Mouse (Mus musculus) testis, adult 10 weeks (tissue): ENCODE measurements around the gene Igfals. TPM values are rescaled to one million over a fixed set of nuclear protein-coding genes. Genes with fewer than 3 reads are reported as not detected.

Experiments used
- polyA plus RNA-seq: library from polyadenylated mRNA; stranded (reverse); fragments of 350-450 nt; fragmentation: Illumina TruSeq; extraction: RNeasy Lipid Tissue Mini Kit (QIAGEN cat#74804); gene quantifications from one replicate; pipeline ENCODE4 v1.2.3, GENCODE M21; 2014; ENCODE audit warnings: low read depth, low replicate concordance

The Igfals gene
- polyA plus RNA-seq: not detected

GRCm38 (mm10) chr17:24865776-24866175 is at the start of gene Igfals:
TSS of gene Igfals (plus strand) at chr17:24865997.

DNA sequence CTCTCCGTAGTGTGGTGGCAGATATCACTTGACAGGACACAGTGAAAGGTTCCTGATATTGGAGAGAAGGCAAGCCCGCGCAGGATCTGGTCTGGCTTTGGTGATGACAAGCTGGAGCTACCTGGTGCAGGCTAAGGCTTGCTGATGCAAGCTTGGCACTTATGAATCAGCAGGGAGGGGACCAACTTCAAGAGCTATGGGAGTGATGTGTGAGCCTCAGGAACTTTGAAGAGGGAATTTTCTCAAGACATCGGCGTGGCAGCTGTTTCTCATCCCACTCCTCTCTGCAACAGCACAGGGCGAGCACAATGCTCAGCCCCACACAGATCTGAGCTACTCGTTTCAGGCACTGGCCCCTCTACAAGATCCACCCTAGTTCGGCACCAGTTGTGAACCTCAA is 26.0 kb upstream of the Igfals start, which contains the start of gene Hagh:
Hagh (plus strand) TSS at position 302 of the 400 bp plus-strand sequence.

DNA sequence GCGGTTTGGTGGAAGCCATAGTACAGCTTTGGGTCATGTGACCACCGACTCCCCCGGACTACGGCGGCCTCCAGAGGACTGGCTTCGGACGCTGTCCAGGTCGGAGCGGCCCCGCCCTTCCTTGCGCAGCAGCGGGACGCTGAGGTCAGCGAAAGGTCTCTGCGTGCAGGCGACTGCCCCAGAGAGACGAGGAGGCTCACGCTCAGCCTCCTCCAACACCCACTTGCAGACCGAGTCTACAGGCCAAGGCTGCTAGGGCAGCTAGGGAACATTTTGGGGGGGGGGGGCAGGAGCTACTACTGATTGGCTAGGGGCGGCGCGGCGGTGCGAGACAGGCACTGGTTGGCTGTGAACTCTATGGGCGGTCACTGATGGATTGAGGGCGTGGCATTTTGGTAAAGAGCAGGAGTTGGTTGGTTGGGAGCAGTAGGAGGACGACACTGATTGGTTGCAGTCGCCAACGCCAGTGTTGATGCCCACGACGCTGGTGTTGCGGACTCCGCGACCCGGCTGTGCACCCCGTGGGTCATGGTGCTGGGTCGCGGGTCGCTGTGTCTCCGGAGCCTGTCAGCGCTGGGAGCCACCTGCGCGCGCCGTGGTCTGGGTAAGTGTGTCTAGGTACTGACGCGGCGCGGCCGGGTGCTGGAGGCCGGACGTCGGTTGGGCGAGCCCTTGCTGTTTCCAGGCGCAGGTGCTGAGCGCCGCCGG is 15.6 kb upstream of the Igfals start, which contains the start of gene Fahd1:
Fahd1 (minus strand) TSS at position 300 of the 708 bp plus-strand sequence.

DNA sequence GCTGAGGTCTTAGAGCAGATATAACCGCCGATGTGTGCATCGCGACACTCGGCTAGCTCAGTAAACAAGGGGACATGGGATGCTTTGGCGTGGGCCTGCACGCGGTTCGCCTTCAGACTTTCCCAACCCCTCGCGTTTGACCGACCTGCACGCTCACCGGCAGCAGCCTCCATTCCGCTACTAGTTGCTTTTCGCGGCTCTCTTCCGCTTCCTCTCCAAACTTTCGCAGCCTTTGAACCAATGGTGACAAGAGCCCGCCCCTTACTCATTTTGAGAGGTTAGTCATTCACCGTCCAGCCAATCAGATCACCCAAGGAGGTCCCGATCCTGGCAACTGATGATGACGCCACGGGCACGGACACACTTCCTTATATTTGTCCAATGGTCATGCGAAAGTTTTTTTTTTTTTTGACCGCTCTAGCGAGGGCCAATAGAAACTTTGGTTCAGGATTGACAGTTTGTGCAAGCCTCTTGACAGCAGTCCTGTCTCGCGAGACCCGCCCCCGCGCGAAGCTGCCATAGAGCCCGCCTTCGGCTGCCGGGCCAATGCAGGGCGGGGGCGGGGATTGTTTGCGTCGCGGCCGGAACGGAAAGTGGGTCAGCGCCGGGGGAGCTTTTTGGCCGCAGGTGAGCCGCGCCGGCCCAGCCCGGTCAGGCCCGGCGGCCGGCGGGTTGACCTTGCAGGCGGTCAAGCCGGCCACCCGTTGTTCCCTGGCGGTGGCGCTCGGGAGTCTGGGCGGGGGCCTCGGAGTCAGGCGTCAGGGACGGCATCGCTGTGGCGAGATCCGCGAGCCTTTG is 20.5 kb downstream of the Igfals start, which contains the start of the genes Nubp2 and Spsb3:
Nubp2 (minus strand) TSS at position 216 of the 798 bp plus-strand sequence.
Spsb3 (plus strand) TSS at position 510 of the 798 bp plus-strand sequence.

DNA sequence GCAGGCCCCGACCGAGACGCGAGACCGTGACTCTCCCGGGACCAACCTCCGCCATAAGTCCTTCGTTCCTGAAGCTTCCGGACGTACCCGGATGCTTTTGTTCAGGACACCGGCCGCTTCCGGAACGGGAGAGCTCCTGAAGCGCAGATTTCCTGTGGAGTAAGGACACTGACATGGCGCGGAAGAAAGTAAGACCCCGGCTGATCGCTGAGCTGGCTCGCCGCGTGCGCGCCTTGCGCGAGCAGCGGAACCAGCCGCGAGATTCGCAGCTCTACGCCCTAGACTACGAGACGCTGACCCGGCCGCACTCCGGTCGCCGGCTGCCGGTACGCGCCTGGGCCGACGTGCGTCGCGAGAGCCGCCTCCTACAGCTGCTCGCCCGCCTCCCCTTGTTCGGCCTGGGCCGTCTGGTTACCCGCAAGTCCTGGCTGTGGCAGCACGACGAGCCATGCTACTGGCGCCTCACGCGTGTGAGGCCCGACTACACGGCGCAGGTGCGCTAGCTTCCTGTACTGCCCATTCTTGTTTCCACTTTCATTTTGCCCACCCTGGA is 29.3 kb downstream of the Igfals start, which contains the start of the genes Eme2 and Mrps34:
Eme2 (minus strand) TSS at position 93 of the 553 bp plus-strand sequence.
Mrps34 (plus strand) TSS at position 122 of the 553 bp plus-strand sequence.

GRCm38 (mm10) chr17:24896241-24896992 is 30.6 kb downstream of the Igfals start, which contains the start of gene Nme3:
TSS of gene Nme3 (plus strand) at chr17:24896500.

Other genes starting within 250 kb of the Igfals start
- gene Tsc2, start 233.4 kb upstream of the Igfals start, polyA plus RNA-seq: 5.8 TPM
- 0.10 TPM for gene Nthl1, start 233.3 kb upstream of the Igfals start, polyA plus RNA-seq
- gene Slc9a3r2, start 215.7 kb upstream of the Igfals start, polyA plus RNA-seq: 0.57 TPM
- not detected for gene Npw, start 207.5 kb upstream of the Igfals start, polyA plus RNA-seq
- 1.4 TPM for gene Zfp598, start 196.3 kb upstream of the Igfals start, polyA plus RNA-seq
- gene Syngr3, start 176.0 kb upstream of the Igfals start, polyA plus RNA-seq: 0.11 TPM
- 29.2 TPM for gene Gfer, start 169.8 kb upstream of the Igfals start, polyA plus RNA-seq
- 12.7 TPM for gene Noxo1, start 169.8 kb upstream of the Igfals start, polyA plus RNA-seq
- 0.29 TPM for gene Tbl3, start 158.3 kb upstream of the Igfals start, polyA plus RNA-seq
- 46.8 TPM for gene Rnf151, start 147.9 kb upstream of the Igfals start, polyA plus RNA-seq
- gene Rps2, start 147.9 kb upstream of the Igfals start, polyA plus RNA-seq: 129 TPM
- gene Ndufb10, start 141.5 kb upstream of the Igfals start, polyA plus RNA-seq: 69.2 TPM
- not detected for gene Rpl3l, start 138.2 kb upstream of the Igfals start, polyA plus RNA-seq
- 1.1 TPM for gene Msrb1, start 129.4 kb upstream of the Igfals start, polyA plus RNA-seq
- gene Hs3st6, start 113.0 kb upstream of the Igfals start, polyA plus RNA-seq: not detected
- 67.9 TPM for gene Meiob, start 61.7 kb upstream of the Igfals start, polyA plus RNA-seq
- 93.5 TPM for gene Hagh, start 25.9 kb upstream of the Igfals start, polyA plus RNA-seq
- 25.4 TPM for gene Fahd1, start 15.6 kb upstream of the Igfals start, polyA plus RNA-seq
- 19.6 TPM for gene Nubp2, start 20.4 kb downstream of the Igfals start, polyA plus RNA-seq
- 1.6 TPM for gene Spsb3, start 20.6 kb downstream of the Igfals start, polyA plus RNA-seq
- 1.9 TPM for gene Eme2, start 29.1 kb downstream of the Igfals start, polyA plus RNA-seq
- 0.64 TPM for gene Mrps34, start 29.1 kb downstream of the Igfals start, polyA plus RNA-seq
- 0.69 TPM for gene Nme3, start 30.5 kb downstream of the Igfals start, polyA plus RNA-seq
- gene Mapk8ip3, start 71.0 kb downstream of the Igfals start, polyA plus RNA-seq: 4.3 TPM
- 13.2 TPM for gene Jpt2, start 94.7 kb downstream of the Igfals start, polyA plus RNA-seq
- 13.1 TPM for gene Cramp1l, start 149.8 kb downstream of the Igfals start, polyA plus RNA-seq
- gene Ift140, start 150.1 kb downstream of the Igfals start, polyA plus RNA-seq: 141 TPM
- 1.2 TPM for gene Tmem204, start 217.6 kb downstream of the Igfals start, polyA plus RNA-seq
- gene Telo2, start 250.0 kb downstream of the Igfals start, polyA plus RNA-seq: 0.48 TPM